Mouse (Mus musculus) urinary bladder, postnatal 14 days (tissue): ENCODE results near the gene Clybl.
A peak's percentile ranks its signal among the peaks of the same experiment; 100 is the strongest.

Experiments used
- DNase-seq: peaks from one replicate; pipeline ENCODE4 v3.0.0; 2021; ENCODE audit warnings: low spot score

Gene Clybl

DNA sequence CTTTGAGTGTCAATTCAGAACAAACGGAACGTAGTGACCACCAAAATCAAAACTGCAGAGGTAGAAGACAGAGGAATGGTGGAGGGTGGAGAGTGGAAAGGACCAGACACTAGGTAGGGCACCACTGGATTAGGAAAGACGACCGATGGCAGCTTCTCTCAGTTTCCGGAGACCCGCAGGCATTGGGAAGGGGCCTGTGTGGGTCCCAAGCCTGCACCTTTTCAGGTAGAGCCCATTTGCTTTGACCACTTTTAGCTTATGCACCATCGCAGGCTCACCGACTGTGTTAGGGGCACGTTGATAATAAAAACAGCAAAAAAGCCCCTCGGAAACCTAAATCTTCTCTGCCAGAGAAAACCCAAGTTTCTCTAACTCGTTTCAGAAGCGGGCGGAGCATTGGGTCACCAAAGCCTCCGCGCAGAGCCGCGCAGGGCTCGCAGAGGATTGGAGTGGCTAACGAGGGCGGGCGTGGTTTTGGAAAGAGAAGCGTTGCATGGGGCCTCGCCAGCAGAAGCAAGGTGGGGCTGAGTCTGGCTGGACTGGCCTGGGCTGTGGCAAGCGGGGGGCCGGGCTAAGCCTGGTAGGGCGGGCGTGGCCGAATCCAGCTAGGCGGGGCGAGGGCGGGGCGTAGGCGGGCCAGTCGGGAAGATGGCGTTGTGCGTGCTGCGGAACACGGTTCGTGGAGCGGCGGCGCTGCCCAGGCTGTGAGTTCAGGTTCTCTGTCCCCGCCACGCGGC is at the start of gene Clybl:
Gene Clybl, plus strand, starts transcription at position 627 of the 737 bp plus-strand sequence.
- peak; percentile 98 for DNase-seq

DNA sequence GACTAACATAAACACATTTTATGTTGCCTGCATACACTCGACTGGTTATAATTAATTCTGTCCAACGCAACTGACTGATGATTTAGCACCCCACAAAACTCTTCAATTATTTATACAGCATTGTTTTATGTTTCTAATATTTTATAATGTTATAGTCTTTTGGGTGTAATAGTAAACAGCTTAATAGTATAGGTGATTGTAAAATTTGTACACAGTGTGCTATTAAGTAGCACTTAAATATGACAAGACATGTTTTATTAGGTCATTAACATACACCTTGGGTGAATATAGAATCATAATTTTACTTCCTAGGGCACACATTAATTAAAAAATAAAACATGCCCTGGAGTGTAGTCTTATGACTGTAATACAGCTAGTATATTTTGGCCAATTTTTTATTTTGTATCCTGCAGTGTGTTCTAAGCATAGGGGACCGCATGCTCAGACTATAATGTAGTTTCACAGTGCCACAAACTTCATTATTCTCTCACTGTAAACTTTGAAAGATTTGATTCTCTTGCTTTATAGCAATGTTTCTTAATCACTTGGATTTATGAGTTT is 45.1 kb upstream of the Clybl start:
- DNase-seq: no peak

GRCm38 (mm10) chr14:122137234-122137633 is 44.3 kb upstream of the Clybl start:
- DNase-seq: no peak

DNA sequence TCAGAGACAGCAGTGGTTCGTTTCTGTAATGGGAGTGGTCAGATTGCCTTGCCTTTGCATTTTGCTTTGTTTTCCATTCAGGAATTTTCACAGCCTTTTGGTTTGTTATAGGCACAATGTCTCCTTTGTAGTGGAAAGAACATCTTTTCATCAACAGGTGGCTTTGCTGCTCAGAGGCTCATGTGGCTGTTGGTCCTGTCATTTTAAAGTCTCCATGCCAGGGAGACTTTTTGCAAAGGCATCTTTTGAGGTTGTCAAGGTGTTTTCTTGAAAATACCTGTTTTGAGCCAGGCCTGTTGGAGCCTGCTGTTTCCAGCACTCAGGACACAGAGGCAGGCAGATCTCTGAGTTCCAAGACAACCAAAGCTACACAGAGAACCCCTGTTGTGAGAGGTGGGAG is 41.4 kb upstream of the Clybl start:
- DNase-seq: no peak

- no peak for DNase-seq
Observed at GRCm38 (mm10) chr14:122143585-122144269, 37.8 kb upstream of the Clybl start.

DNA sequence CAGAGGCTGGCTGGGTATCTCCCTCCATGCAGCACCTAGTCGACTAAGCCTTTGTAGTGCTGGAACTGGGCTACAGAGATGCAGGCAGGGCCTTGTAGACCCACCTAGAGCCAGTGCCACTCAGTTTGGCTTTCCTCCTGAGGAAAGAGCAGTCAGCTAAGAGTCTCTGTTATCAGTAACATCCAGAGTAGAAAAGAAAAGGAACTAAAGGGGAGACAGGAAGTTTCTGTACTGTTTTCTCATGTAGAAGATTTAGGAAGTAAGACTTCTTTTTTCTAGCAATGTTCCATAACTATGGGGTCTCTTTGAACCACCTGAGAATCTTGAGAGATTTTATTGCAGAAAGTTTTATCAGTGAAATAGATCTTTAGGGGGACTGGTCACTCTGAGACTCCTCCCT is 36.1 kb upstream of the Clybl start:
- DNase-seq: no peak

GRCm38 (mm10) chr14:122150616-122151015 is 30.9 kb upstream of the Clybl start:
- DNase-seq: no peak

GRCm38 (mm10) chr14:122157738-122158137 is 23.8 kb upstream of the Clybl start:
- no peak for DNase-seq

DNA sequence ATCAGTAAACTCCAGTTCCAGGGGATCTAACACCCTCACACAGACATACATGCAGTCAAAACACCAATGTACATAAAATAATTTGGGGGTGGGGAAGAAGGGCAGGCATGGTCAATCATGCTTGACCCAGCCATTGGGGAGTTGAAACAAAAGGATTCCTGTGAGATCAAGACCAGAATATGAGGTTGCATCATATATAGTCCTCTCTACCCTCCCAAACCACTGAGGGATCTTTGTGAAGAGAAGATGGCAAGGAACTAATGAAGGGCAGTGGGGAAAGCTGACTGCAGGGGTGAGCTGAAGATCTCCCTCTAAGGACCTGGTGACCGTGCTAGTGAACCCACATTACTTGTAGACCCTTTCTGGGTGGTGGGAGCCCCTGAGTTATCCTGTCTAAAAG is 20.6 kb upstream of the Clybl start:
- no peak for DNase-seq

GRCm38 (mm10) chr14:122168912-122169311 is 12.6 kb upstream of the Clybl start:
- DNase-seq: no peak

GRCm38 (mm10) chr14:122170202-122170781 is 11.2 kb upstream of the Clybl start:
- DNase-seq: no peak

DNA sequence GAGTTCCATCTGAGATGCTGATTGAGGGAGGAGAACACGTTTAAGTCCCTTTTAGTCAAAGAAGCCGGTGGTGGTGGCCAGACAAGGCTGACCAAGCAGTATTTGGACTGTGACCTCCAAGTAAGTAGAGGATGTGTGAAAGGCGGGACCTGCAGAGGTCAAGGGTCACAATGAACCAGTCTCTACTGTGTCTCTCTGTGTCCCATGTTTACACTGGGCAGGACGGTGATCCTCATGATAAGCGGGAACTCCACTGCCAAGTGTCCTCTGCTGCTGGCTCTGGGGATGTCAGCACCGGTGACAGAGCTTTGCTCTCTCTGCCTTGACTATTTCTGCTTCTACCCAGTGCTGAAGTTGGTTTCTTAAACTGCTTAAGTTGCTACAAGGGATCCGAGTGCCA is 10.5 kb upstream of the Clybl start:
- no peak for DNase-seq

DNA sequence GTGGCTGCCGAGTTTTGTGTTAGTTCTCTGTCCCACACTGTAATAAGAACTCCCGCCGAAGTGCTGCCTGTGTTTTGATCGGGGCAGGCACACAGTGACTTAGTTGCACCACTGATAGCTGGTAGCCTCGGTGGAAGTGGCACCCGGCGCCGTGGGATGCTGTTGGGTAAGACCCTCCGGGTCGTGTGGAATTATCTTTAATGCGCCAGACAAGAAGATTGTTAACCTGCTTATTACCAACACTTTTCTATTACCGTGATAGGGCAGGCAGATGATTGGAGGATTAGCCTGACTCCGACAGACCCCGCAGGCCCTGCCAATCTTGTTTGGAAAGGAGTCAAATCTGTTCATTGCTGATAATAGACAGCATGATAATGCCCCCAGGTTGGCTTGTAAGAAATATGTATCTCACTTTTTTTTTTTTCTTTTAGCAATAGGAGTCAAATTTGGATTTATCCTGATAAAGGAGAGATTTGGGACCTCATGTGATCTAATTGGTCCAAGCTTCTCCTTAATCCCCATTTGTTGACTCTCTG is 5.2 kb upstream of the Clybl start:
- no peak for DNase-seq

GRCm38 (mm10) chr14:122179262-122179661 is 2.2 kb upstream of the Clybl start:
- DNase-seq: no peak

GRCm38 (mm10) chr14:122181815-122182157 is 282 bp downstream of the Clybl start:
- no peak for DNase-seq

GRCm38 (mm10) chr14:122182220-122182619 is 716 bp downstream of the Clybl start:
- no peak for DNase-seq

GRCm38 (mm10) chr14:122183974-122184373 is 2.5 kb downstream of the Clybl start:
- DNase-seq: no peak

DNA sequence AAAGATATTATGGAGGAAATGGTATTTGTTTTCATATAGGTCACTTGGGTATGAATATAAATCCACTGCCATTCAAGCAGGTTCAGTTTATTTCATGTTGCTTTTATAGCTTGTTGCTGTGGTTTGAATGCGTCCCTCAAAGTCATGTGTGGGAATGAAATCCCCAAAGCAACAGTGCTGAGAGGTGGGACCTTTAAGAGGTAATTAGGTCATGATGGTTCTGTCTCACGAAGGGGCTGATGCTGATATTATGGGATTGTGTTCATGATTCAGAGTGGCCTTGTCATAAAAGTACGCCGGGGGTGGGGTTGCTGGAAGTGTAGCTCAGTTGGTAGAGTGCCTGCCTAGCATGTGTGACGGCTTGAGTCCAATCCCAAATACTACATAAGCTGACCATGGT is 6.7 kb downstream of the Clybl start:
- DNase-seq: no peak

- no peak for DNase-seq
Observed at GRCm38 (mm10) chr14:122189901-122190300, 8.4 kb downstream of the Clybl start.

DNA sequence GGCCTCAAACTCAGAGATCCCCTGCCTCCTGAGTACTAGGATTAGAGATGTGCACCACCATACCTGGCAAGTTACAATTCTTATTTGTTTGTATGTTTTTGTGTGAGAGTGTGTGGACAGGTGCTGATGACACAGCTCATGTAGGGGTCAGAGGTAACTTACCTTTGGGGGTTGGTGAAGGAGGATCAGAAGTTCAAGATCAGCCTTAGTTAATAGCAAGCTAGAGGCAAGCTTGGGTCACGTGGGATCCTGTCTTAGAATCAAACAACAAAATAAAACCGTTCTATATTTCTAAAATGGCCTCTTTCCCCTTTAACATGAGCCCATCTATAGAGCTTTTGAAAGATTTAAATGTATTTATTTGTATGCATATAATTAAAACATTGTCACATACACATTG is 9.0 kb downstream of the Clybl start:
- no peak for DNase-seq

GRCm38 (mm10) chr14:122190941-122191510 is 9.5 kb downstream of the Clybl start:
- peak; percentile 61 for DNase-seq

GRCm38 (mm10) chr14:122194630-122195029 is 13.1 kb downstream of the Clybl start:
- no peak for DNase-seq

GRCm38 (mm10) chr14:122196851-122197250 is 15.3 kb downstream of the Clybl start:
- no peak for DNase-seq
